Mouse (Mus musculus) mature B cell (primary cell): ENCODE data around the gene Lrrc49.

Experiments used
- in situ Hi-C: fragments of 300-500 bp; cut with MboI; formaldehyde crosslinking; loops from 2 replicates; pipeline ENCODE4 v1.14.3; 2019

The Lrrc49 gene

DNA sequence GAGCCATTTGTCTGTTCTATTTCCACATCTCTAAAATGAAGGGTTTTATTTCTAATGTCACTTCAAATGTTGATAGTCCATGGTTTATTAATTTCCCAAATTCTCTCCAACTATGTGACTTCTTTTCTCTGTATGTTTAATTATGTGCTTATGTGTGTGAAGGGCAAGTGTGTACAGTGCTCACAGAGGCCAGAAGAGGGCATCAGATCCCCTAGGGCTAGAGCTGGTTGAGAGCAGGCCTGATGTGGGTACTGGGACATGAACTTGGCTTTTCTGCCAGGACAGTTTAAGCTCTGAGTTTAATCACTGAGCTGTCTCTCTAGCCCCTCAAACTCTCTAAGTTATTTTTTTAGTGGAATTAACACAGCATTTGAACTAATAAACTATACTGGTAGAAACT is 13.2 kb downstream of the Lrrc49 start:
- in situ Hi-C loops: no loop called here

DNA sequence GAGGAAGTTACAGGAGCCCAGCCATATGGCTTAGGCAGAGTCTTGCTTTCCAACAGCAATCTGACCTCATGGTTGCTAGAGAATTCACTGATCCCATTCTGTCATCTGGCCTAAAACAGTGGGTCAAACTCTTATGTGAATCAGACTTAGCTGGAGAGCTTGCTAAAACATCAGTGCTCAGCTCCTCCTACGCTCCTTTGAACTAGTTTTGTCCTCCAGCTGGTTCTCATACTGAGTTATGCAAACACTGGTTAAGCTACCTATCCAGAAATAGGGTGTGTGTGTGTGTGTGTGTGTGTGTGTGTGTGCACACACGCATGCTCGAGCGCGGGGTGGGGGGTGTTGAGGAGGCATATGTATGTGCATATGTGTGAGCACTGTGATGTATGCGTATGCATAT is 15.4 kb downstream of the Lrrc49 start:
- in situ Hi-C loops: no loop called here

DNA sequence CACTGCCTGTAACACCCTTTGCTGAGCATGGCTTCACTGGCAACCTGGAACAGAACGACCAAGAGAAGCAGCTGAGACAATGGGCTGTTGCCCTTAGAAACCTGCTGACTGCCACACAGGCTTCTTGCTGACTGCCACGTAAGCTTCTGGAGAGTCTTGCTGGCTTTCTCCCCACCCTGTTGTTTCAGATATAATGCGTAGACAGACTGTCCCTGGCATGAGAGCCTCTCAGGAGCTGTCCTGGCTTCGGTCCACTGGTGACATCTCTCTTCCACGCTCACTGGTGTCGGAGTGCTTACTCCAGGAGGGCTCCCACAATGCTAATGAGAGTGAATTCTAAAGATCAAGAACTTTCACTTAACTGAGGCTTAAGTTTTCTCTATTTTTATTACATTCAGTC is 19.1 kb downstream of the Lrrc49 start:
- in situ Hi-C loops: no loop called here

DNA sequence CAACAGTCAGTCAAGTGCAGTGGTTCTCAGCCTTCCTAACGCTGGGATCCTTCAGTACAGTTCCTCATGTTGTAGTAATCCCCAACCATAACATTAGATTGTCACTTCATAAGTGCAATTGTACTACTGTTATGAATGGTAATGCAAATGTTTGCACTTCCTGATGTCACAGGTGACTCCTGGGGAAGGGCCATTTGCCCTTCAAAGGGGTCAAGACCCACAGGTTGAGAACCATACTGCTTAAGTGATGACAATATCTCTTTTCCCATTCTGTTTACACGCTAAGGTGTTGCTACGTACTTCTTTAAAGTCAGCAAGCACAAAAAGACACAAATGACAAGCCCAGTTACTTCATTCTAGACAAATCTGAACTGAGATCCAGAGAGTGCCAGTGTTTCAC is 22.4 kb downstream of the Lrrc49 start:
- in situ Hi-C loops: no loop called here

DNA sequence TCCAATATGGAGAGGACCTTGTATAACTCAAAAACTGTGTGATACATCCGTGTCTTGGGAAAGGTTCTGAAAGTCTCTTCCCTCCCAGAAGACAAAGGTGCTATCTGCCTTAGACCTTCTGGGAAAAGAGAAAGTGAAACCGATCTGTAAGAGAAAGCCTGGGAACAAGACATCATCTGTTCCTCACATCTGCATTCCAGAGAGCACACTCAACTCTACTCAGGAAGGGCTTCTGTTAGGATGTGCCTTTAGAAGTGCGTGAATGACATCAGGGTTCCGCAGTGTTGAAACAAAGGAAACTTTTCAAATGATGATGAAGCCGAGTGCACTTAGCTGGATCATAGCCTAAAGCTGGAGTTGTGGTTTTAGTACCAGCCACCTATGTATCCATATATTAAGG is 23.1 kb downstream of the Lrrc49 start:
- in situ Hi-C loops: no loop called here

DNA sequence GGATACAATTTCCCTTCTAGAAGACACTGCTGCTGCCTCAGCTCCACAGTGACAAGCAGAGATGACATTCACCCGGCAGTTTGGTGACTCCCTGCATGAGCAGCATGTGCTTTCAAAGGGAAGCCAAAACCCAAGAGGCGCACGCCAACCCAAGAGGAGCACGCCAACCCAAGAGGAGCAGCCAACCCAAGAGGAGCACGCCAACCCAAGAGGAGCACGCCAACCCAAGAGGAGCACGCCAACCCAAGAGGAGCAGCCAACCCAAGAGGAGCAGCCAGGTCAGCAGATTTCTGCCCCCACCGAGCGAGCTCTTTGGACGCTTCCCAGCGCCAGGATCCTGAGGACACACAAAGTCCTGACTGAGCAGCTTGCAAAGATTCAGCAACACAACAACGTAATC is 23.6 kb downstream of the Lrrc49 start:
- in situ Hi-C loops: no loop called here

DNA sequence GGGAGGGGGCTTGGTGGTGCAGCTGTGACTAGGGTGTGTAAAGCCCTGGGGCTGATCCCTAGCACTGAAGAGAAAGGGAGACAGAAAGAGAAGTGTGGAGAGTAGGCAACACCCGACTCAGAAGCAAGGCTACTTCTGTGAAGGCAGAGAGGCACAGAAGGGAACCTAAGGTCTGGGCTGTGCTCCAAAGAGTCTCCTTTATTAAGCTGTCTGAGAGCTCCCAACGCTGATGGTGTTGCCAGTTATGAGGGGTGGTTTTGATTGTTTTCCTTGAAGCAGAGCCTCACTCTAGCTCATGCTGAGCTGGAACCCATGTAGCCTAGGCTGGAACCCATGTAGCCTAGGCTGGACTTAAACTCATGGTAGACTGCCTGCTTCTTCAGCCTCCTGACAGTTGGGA is 25.0 kb downstream of the Lrrc49 start:
- in situ Hi-C loops: no loop called here

DNA sequence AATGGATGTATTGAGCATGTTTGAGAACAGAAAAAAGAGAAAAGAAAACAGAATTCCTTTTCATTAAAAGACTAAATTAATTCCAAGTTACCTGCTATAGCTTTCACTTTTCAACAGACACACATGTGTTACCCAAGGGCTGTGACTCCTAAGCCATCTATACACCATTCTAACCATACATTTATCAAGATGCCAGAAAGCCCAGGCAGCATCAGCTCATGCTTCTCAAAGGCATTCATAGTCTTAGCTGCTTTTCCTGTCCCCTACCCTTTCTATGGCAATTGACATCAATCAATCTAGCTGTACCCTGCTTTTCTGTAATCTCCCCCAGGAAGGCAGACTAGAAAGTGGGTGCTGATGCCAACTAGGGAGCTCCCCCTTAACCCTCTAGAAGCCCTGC is 34.4 kb downstream of the Lrrc49 start:
- in situ Hi-C loops: no loop called here

DNA sequence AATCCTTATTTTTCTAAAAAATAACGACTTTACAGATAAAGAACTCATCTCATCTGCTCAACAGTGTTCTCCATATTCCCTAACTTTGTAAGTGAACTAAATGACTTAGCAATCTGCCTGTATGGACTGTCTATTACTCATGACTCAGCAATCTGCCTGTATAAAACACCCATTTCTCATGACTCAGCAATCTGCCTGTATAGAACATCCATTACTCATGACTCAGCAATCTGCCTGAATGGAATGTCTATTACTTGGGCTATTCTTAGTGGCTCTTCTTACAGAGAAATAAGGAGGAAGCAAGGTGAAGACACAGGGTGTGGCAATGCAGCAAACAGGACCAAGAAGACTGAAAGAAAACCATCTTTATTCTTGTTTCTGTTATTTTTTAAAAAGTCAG is 34.8 kb downstream of the Lrrc49 start:
- in situ Hi-C loops: no loop called here

DNA sequence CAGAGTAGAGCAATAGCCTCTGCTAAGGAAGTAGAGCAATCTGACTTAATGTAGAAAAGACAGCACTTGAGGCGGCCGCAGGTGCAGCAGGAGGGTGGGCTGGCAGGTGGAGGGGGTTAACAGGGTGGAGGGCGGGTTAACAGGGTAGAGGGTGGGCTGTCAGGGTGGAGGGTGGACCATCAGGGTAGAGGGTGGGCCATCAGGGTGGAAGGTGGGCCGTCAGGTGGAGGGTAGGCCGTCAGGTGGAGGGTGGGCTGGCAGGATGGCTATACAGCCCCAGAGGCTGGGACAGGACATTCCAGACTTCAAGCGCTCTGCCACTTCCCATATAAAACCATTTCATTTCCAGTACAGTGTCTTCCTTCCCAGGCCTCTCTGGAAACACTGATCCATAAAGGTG is 37.7 kb downstream of the Lrrc49 start:
- in situ Hi-C loops: no loop called here

DNA sequence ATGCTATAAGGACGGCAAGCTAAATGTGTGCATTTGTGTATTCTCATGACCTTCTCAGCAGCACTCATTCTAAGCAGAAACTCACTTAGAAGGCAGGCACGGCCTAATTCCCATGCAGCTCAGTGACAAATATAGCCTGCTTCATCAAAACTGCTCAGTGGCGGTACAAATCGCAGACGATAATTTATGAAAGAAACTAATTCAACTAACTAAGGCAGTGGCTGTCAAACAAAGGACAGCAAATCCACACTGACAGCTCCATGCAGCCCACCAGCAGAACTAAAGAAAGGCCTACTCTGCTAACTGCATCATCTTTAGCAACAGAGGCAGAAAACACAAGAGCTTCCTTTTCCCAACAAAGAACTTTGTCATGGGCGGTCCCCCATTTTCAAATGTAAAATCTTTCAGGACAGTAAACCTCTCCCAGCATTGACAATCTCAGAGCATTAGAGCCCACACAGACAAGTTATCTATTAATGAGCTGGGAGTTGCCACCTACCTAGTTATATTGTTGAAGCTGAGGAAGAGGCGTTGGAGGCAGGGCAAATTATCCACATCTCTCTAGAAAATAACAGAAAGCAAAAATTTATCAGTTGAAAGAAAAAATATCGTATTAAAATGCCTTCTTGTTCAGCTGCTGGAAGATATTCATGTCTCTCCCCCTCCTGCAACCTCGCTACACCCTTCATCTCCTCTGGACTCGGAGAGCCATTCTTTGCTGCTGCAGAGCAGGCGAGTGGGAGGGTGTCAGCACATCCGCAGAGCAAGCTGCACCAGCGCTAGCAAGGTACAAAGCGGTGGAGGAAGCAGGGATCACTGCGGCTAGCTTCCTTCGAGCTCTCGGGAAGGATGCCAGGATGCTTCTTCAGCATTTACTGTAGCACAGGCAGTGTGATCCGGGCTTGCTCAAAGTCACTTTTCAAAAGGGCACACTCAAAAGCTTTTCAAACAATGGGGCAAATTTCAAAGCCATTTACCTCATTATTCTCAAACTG is 38.7 kb downstream of the Lrrc49 start:
- in situ Hi-C loops: no loop called here

DNA sequence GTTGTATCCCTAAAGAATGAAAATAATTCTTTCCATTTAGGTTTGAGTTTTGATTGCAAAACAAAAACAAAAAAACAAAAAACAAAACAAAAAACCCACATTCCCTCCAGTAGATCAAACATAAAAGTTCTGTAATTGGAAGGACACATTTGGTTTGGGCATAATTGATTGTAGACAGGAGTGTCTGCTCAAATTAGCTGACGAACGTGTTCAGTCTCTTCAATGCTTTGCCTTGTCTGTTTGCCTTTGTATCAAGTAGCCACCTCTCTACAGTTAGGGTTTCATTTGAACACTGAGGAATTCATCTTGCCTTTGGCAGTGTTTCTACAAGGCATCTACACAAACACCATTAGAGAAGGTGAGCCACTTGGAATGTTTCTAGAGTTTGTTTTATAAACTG is 54.4 kb downstream of the Lrrc49 start:
- in situ Hi-C loops: no loop called here

DNA sequence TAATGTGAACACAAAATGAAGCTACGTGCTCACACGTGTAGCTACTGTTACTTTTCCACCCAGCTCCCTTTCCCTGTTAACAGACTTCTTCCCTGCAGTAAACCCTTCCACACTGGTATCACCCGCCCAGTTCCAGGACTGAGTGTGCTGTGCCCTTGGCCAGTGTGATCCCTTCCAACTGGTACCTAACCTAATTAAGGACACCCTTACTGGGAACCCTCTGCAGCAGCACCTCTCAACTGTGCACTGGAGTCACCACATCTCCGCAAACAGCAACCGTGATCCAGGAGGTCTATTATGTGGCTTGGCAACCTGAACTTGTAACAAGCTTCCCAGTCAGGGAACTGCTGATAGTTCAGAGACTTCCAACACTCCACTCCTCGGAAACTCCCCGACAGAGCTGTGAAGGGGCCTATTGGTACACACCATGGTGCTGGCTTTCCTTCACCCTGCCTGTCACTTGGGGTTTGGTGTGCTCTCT is 61.6 kb downstream of the Lrrc49 start:
- in situ Hi-C loops: no loop called here

DNA sequence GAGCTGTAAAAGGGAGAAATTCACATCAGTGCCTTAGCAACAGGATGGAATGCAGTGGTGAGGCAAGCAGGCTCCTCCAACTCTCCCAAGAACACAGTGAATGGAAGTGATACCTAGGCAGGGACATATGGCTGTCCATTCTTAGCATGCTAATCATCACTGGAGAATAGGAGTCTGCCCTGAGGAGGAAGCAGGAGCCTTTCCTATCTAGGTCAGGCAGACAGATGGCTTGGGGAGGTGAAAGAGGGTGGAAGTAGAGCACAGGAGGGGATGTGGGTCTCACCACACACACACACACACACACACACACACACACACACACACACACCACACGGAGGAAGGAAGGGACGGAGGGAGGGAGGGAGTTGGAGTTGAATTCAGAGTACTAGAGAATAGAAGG is 62.1 kb downstream of the Lrrc49 start:
- in situ Hi-C loops: no loop called here

DNA sequence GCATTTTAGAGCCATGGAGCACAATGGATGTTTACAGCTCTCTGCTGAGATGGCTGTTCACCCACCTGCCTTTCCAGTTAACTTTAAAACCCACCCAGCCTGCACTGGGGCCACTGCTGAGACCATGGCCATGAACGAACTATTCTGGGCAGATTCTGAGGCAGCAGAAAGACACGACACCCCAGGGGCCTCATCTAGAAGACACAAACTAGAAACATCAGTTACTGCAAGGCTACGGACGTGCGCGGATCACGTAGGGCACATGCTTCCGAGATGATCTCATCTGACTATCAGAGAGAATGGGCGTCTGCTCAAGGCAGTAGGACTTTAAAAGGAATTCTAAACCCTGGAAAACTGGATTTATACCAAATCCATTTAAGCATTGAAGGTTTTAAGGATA is 71.0 kb downstream of the Lrrc49 start:
- in situ Hi-C loops: no loop called here

DNA sequence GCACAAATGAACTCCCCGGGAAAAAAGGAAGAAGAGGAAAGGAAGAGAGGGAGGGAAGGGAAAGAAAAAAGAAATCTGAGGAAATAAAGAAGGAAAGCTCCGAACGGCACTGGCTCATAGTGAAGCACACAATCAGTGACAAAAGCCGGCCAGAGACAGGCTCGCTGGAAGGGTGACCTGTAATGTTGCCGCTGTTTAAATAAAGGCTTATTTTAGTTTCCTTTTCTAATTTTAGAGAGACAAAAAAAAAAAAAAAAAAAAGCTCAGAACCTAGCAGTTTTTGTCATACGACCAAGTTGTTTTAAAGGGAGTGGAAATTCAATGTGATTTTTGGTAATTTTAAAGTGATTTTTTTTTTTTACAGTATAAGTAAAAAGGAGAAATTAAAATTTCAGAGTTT is 71.6 kb downstream of the Lrrc49 start:
- in situ Hi-C loops: no loop called here

DNA sequence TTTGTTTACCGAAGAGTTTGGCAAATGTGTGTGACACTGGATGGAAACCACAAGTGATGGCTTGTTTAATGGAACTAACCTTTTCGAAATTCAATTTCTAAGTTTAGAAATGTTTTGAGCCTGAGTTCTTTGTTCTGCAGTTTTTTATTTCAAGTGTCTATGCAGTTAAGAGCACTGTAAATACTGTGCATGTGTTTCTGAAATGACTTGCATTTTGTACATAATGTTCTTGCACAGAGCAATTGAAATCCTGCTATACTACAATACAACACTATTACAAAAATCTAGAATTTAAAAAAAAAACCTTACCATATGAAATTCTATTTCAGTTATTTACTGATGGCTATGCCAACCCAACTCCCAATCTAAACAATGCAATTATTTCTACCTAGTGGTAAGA is 75.7 kb downstream of the Lrrc49 start:
- in situ Hi-C loops: no loop called here

DNA sequence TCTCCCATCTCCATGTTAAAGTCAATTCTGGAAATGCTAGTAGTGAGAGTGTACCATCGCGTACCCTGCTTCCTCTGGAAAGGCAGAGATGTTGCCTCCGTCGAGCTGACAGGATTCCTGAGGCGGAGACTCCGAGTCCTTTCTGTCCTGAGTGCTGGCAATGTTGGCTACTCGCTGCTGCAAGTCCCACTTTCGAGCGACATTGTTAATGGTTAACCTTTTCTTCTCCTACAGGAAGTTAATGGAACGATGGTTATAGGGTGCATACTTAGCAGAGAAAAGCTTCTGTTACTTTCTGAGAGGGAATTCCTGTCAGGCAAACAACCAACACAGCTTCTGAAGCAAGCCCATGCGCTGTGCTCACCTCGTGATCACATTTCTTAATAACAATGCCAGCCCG is 77.8 kb downstream of the Lrrc49 start:
- in situ Hi-C loops: no loop called here

DNA sequence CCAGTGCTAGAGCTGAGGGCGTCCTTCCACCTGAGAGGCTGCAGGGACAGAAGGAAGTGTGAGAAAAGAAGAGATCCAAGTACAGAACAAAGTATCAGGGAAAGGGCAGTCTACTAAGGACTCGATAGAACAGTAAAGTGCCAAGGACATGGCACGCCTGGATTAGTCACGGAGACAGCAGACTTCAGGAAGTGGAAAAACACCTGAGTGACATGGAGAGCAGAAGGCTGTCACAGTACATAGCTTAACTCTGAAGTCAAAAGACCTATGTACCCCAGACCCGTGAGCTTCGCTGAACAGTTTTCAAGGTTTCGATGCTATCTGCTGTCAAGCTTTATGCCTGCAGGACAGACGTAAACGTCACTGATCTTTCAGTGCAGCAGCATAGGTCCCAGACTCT is 79.1 kb downstream of the Lrrc49 start:
- in situ Hi-C loops: no loop called here

DNA sequence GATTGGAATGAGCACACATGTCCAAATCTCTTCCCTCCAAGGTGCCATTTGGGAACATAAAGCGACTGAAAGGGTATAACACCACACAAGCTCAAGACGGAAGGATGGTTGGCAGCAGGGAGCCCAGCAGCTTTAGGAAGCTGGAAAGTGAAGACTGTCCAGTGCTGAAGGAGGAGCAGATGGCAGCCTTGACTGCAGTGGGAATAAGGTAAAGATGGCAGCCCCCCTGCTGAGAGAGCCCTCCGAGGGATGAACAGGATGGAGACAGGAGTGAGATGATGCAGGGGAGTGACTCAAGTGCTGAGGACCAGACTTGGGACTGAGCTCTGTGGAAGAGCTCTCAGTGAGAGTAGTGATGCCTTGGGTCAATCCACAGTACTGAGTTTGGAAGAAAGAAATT is 79.9 kb downstream of the Lrrc49 start:
- in situ Hi-C loops: no loop called here

DNA sequence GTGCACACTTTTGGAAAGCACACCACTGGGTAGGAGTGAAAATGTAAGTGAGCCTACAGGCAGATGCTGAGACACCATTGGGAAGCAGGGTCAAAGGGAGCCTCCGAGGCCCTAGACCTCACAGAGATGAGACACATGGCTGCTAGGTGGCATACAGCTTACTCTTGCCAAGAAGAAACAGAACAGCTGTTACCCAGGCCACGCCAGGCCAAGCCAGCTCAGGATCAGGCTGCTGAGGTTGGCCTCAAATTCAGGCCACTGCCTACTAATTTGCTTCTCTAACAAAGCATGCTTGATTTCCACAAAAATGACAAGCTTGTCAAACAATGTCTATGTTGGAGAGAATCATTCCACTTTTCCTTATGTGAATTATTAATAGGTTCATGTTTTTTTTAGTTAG is 83.0 kb downstream of the Lrrc49 start:
- in situ Hi-C loops: no loop called here

DNA sequence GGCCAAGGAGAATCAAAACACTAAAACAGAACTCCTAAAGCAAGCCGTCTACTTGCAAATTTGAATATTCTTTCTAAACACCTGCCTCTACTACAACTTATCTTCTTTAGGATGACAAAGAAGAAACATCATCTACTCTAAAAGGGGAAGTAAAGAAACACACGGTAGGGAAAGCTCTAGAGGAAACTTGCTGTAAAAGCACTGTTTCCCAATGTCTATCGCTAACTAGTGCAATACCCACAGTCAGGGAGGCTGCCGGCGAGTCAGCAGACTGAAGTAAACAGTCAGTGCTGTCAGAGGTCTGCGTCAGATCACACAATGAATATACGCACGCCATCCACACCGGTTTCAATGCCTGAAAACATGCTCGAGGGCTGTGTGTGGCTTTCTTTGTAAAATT is 86.0 kb downstream of the Lrrc49 start:
- in situ Hi-C loops: no loop called here

DNA sequence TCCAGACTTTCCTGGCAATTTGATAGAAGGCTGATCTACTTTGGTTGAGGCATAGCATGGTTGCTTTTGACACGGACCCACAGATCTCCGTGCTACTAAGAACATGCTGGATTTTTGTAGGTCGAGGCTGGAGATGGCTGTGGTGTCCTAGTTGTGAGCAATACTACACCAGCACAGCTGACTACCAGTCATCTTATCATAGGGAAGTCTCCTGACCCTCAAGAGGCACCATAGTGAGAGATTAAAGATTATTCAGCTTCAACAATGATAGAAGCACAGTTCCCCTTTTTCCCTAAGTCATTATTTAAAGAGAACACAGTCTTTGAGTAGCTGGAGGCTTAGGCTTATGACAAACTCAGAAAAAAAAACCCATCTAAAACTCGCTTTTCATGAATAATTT is 87.7 kb downstream of the Lrrc49 start:
- in situ Hi-C loops: no loop called here

DNA sequence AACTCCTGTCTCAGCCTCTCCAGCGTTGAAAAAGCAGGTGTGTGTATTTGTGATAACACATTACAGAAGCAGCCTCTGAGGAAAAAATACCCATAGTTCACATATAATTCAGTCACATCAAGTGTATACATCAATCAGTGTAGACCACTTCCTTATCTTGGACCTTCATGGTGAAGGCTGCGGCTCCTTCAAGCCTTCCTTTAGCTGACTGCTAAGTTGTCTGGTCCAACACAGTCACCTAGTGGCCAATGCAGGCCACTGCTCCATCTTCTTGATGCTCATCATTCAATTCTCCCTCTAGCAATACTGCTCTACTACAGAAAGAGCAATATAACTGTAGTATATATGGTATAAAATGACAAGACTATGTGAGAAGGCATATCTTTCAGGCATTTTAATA is 88.5 kb downstream of the Lrrc49 start:
- in situ Hi-C loops: no loop called here
